Mouse (Mus musculus): ENCODE data around the gene Rab3gap1. TPM values are rescaled to one million over a fixed set of nuclear protein-coding genes. Genes with fewer than 3 reads are reported as not detected.

Rab3gap1 gene
- polyA plus RNA-seq, 1 experiment, result 35.4 TPM

GRCm38 (mm10) chr1:127854486-127855222 is 13.9 kb upstream of the Rab3gap1 start, which contains the start of gene Map3k19:
Map3k19 (minus strand) TSS chr1:127855031.
- TF ChIP-seq POLR2A (IDR thresholded peaks at IDR 0.05; ENCODE audit: low read depth, low read length), result no peak
- no peak for TF ChIP-seq CTCF (IDR thresholded peaks at IDR 0.05; ENCODE audit: borderline replicate concordance, insufficient read depth, low read length)

DNA sequence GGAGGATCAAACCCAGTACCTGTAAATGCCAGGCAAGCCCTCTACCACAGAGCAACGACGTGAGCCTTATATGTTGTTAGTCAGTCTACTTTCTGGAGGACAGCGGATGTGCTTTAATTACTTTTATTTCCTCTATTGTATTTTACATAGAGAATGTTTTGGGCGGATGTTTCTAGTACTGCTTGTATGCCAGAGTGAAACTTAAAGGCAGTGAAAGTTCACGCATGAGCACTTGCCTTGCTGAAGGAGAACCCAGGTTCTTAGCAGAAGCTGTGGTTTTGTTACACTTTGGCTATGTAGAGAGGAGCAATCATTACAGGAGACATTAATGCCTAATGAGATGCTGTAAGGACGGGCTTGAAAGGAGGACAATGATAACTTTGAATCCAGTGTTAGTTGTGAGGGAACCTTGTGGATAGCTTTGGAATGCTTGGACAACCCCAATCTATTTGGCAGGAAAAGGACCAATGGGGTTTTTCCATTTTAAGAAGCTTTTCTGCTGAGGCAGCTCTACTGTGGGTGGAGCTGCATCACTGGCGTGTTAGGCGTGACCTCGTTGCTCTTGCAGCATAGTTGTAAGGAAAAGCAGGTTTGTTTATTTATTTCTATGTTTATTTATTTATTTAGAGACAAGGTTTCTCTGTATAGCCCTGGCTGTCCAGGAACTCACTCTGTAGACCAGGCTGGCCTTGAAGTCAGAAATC is 9.5 kb upstream of the Rab3gap1 start:
- peaks cover 4% of the 10 kb centered on the region; the same call in 1 of the 2 replicates for H3K4me1 ChIP-seq (ENCODE audit: control insufficient read depth, insufficient read depth, low read length)
- H3K4me3 ChIP-seq (ENCODE audit: insufficient read depth, low read length), result no peak overlapping the region
- TF ChIP-seq POLR2A (IDR thresholded peaks at IDR 0.05; ENCODE audit: low read depth, low read length), result no peak
- no peak for TF ChIP-seq CTCF (IDR thresholded peaks at IDR 0.05; ENCODE audit: borderline replicate concordance, insufficient read depth, low read length)
- H3K27ac ChIP-seq (ENCODE audit: insufficient read depth, low read length), result no peak overlapping the region

More at GRCm38 (mm10) chr1:127854486-127855222, 13.9 kb upstream of the Rab3gap1 start, which contains the start of gene Map3k19:
- no peak within 1 kb of the TSS for H3K27ac ChIP-seq (ENCODE audit: insufficient read depth, low read length)
- H3K4me3 ChIP-seq (ENCODE audit: insufficient read depth, low read length), result no peak within 1 kb of the TSS
- H3K4me1 ChIP-seq (ENCODE audit: control insufficient read depth, insufficient read depth, low read length), result 0 out of 2 replicates have a peak, but pooled peaks cover under 1% of the 10 kb centered on the region

DNA sequence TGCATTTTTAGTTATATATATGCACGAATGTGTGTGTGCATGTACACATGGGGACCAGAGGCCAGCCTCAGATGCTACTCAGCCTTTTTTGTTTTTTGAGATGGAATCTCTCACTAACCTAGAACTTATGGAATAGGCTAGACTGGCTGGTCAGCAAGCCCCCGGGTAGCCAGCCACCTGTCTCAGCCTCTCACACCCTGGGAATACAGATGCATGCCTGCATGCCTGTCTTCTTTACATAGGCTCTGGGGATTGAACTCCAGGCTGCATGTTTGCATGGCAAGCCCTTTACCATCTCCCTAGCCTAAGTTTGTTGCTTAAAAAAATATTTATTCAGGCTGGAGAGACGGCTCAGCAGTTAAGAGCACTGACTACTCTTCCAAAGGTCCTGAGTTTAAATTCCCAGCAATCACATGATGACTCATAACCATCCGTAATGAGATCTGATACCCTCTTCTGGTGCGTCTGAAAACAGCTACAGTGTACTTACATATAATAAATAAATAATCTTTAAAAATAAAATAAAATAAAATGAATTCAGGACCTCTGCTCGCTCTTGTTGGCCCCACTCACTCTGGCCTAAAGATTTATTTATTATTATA is 8.7 kb upstream of the Rab3gap1 start:
- TF ChIP-seq CTCF (IDR thresholded peaks at IDR 0.05; ENCODE audit: borderline replicate concordance, insufficient read depth, low read length) (no peak), POLR2A (IDR thresholded peaks at IDR 0.05; ENCODE audit: low read depth, low read length) (no peak)
- peaks cover 4% of the 10 kb centered on the region; the same call in 1 of the 2 replicates for H3K4me1 ChIP-seq (ENCODE audit: control insufficient read depth, insufficient read depth, low read length)
- H3K4me3 ChIP-seq (ENCODE audit: insufficient read depth, low read length), result no peak overlapping the region
- H3K27ac ChIP-seq (ENCODE audit: insufficient read depth, low read length), result peak overlapping the region; percentile 83; the same call in 1 of the 2 replicates

DNA sequence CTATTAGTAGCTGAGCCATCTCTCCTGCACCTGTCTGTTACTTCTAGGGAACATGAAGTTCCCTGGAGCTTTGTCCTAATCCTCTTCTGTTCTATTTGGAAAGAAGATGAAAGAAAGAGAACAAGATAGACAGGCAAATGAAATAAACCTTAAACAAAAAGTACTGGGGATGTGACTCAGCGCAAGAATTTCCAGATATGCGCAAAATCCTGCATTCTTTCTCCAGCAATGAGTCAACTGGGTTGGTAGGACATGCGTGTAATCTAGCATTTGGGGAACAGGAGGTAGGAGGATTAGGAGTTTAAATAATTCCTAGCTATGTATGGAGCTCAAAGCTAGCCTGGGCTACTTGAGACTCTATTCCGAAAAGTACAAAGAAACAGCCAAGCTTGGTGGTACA is 8.1 kb upstream of the Rab3gap1 start:
- no peak overlapping the region for H3K4me3 ChIP-seq (ENCODE audit: insufficient read depth, low read length)
- H3K4me1 ChIP-seq (ENCODE audit: control insufficient read depth, insufficient read depth, low read length), result peaks cover 4% of the 10 kb centered on the region; the same call in 1 of the 2 replicates
- H3K27ac ChIP-seq (ENCODE audit: insufficient read depth, low read length), result peak overlapping the region; percentile 83
- TF ChIP-seq CTCF (IDR thresholded peaks at IDR 0.05; ENCODE audit: borderline replicate concordance, insufficient read depth, low read length), result no peak
- TF ChIP-seq POLR2A (IDR thresholded peaks at IDR 0.05; ENCODE audit: low read depth, low read length), result no peak

GRCm38 (mm10) chr1:127861900-127862299 is 6.7 kb upstream of the Rab3gap1 start:
- TF ChIP-seq POLR2A (IDR thresholded peaks at IDR 0.05; ENCODE audit: low read depth, low read length) (no peak), CTCF (IDR thresholded peaks at IDR 0.05; ENCODE audit: borderline replicate concordance, insufficient read depth, low read length) (no peak)
- Histone ChIP-seq H3K27ac (ENCODE audit: insufficient read depth, low read length) (no peak overlapping the region), H3K4me1 (ENCODE audit: control insufficient read depth, insufficient read depth, low read length) (peaks cover 4% of the 10 kb centered on the region; the same call in 1 of the 2 replicates), H3K4me3 (ENCODE audit: insufficient read depth, low read length) (no peak overlapping the region)

DNA sequence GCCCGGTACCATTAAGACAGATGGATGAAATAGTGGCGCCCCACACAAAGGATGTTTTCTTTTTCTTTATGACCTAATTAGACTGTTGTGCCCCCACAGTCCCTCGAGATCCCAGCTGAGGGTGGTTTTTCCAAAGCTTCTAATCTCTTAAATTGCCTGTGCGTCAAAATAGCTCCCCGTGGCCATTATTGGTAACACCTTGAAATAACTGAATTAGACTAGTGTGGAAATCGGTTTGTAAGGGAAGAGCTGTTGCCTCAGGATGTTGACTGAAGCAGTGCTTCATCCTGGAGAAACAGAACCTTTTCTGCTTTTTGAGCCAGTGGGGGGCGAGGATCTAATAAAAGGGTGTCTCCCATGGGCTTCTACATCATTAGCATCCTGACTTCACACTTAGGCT is 4.8 kb upstream of the Rab3gap1 start:
- no peak overlapping the region for H3K27ac ChIP-seq (ENCODE audit: insufficient read depth, low read length)
- TF ChIP-seq POLR2A (IDR thresholded peaks at IDR 0.05; ENCODE audit: low read depth, low read length) (no peak), CTCF (IDR thresholded peaks at IDR 0.05; ENCODE audit: borderline replicate concordance, insufficient read depth, low read length) (no peak)
- H3K4me3 ChIP-seq (ENCODE audit: insufficient read depth, low read length), result no peak overlapping the region
- H3K4me1 ChIP-seq (ENCODE audit: control insufficient read depth, insufficient read depth, low read length), result peaks cover 4% of the 10 kb centered on the region; the same call in 1 of the 2 replicates

GRCm38 (mm10) chr1:127869276-127869675 is 703 bp downstream of the Rab3gap1 start:
- H3K4me1 ChIP-seq (ENCODE audit: control insufficient read depth, insufficient read depth, low read length), result no peaks in the 10 kb centered on the region; the same call in 1 of the 2 replicates
- H3K27ac ChIP-seq (ENCODE audit: insufficient read depth, low read length), result no peak overlapping the region
- peak overlapping the region; percentile 88 for H3K4me3 ChIP-seq (ENCODE audit: insufficient read depth, low read length)
- TF ChIP-seq POLR2A (IDR thresholded peaks at IDR 0.05; ENCODE audit: low read depth, low read length) (no peak), CTCF (IDR thresholded peaks at IDR 0.05; ENCODE audit: borderline replicate concordance, insufficient read depth, low read length) (no peak)

DNA sequence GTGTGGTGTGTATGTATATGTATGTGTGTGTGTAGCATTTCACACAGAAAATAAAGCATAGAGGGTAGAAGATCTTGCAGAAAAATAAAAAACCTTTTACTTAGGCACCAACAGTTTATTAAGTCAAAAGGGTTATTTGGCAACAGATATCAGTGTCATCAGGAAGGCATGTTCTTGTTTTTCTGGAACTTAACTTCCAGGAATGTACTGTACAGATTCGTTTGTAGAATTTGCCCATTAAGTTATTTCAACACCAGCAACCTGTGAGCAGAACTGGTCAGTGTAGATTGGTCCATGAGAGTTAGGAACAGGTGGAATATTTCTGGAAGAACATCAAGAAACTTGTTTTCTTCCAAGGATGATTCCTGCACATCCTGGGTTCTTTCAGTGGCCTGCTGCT is 30.8 kb downstream of the Rab3gap1 start:
- Histone ChIP-seq H3K4me1 (ENCODE audit: control insufficient read depth, insufficient read depth, low read length) (no peaks in the 10 kb centered on the region), H3K27ac (ENCODE audit: insufficient read depth, low read length) (no peak overlapping the region), H3K4me3 (ENCODE audit: insufficient read depth, low read length) (no peak overlapping the region)
- TF ChIP-seq CTCF (IDR thresholded peaks at IDR 0.05; ENCODE audit: borderline replicate concordance, insufficient read depth, low read length) (no peak), POLR2A (IDR thresholded peaks at IDR 0.05; ENCODE audit: low read depth, low read length) (no peak)

DNA sequence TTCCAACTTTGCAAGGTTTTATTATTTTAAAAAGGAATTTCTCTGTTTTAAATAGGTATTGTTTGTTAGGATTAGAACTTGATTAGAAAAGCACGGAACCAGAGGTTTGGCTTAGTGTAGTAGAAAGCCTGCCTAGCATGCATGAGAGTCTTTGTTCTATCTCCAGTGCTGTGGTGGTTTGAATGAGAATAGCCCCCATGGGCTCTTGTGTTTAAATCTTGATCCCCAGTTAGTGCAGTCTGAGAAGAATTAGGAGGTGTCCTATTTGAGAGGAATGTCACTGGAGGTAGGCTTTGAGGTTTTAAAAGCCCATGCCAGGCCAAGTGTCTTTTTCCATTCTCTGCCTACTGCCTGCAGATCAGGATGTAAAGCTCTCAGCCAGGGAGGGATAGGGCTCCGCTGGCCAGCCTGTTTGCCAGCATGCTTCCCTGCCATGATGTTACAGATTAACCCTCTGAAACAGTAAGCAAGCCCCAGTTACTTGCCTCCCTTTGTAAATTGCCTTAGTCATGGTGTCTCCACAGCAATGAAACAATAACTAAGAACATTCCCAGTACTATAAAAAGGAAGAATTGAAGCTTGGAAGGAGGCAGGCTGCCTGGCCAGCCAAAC is 36.3 kb downstream of the Rab3gap1 start:
- Histone ChIP-seq H3K4me1 (ENCODE audit: control insufficient read depth, insufficient read depth, low read length) (no peaks in the 10 kb centered on the region), H3K27ac (ENCODE audit: insufficient read depth, low read length) (no peak overlapping the region), H3K4me3 (ENCODE audit: insufficient read depth, low read length) (no peak overlapping the region)
- TF ChIP-seq POLR2A (IDR thresholded peaks at IDR 0.05; ENCODE audit: low read depth, low read length) (no peak), CTCF (IDR thresholded peaks at IDR 0.05; ENCODE audit: borderline replicate concordance, insufficient read depth, low read length) (no peak)
